Mouse (Mus musculus) thymus, adult 2 months (tissue): ENCODE measurements around the gene Ttc7.

ENCODE experiments used
- CTCF ChIP-seq: fragments of 200-500 bp; IDR thresholded peaks from 2 replicates; pipeline ENCODE4 v1.5.1; 2012; ENCODE audit warnings: mild to moderate bottlenecking, control low read depth, low read length, moderate library complexity, borderline replicate concordance; ENCODE audit not compliant: control insufficient read depth, poor library complexity, insufficient read depth; ENCODE audit errors: extremely low read depth
- POLR2A ChIP-seq: fragments of 200-500 bp; IDR thresholded peaks from 2 replicates; pipeline ENCODE4 v1.6.1; 2012; ENCODE audit warnings: mild to moderate bottlenecking, low read length, control low read depth, moderate library complexity; ENCODE audit not compliant: control insufficient read depth, poor library complexity, insufficient read depth; ENCODE audit errors: extremely low read depth

GRCm38 (mm10) chr17:87300340-87300739 is 17.7 kb downstream of the Ttc7 start:
- TF ChIP-seq CTCF (no peak), POLR2A (no peak)
